Mouse (Mus musculus) myocyte (in vitro differentiated cells): ENCODE data around the gene Fam174b.

ENCODE experiments used
- CEBPB ChIP-seq: IDR thresholded peaks from 2 replicates; pipeline ENCODE4 v1.6.1; 2011; ENCODE audit warnings: mild to moderate bottlenecking, moderate library complexity; ENCODE audit not compliant: poor library complexity, insufficient read depth, severe bottlenecking
- E2F4 ChIP-seq: IDR thresholded peaks from one replicate; pipeline ENCODE4 v1.6.1; 2011; ENCODE audit warnings: mild to moderate bottlenecking, control low read depth, moderate library complexity; ENCODE audit not compliant: insufficient read depth
- MAX ChIP-seq: IDR thresholded peaks from one replicate; pipeline ENCODE4 v1.6.1; 2011; ENCODE audit warnings: low read depth, mild to moderate bottlenecking, control low read depth
- MYOD1 ChIP-seq, 3 experiments: IDR thresholded peaks; one replicate each; pipeline ENCODE4 v1.6.1; 2011; ENCODE audit warnings: control low read depth in 2 of 3, low read depth in 2 of 3, mild to moderate bottlenecking in 2 of 3, moderate library complexity in 1 of 3; ENCODE audit not compliant: insufficient read length in 2 of 3, control insufficient read depth in 1 of 3
- MYOG ChIP-seq, 3 experiments: IDR thresholded peaks; one replicate each; pipeline ENCODE4 v1.6.1; 2011; ENCODE audit warnings: control low read depth in 2 of 3, low read depth in 2 of 3, mild to moderate bottlenecking in 2 of 3; ENCODE audit not compliant: insufficient read length in 2 of 3, control insufficient read depth in 1 of 3, insufficient read depth in 1 of 3
- POLR2A ChIP-seq: IDR thresholded peaks from one replicate; pipeline ENCODE4 v1.6.1; 2011; ENCODE audit warnings: low read depth, mild to moderate bottlenecking, control low read depth, moderate library complexity; ENCODE audit not compliant: insufficient read length
- POLR2AphosphoS2 ChIP-seq: IDR thresholded peaks from one replicate; pipeline ENCODE4 v1.6.1; 2011; ENCODE audit warnings: low read depth, control low read depth; ENCODE audit not compliant: insufficient read length
- REST ChIP-seq: IDR thresholded peaks from one replicate; pipeline ENCODE4 v1.6.1; 2011; ENCODE audit warnings: mild to moderate bottlenecking, control low read depth, moderate library complexity; ENCODE audit not compliant: insufficient read depth, insufficient read length
- SRF ChIP-seq: IDR thresholded peaks from one replicate; pipeline ENCODE4 v1.6.1; 2011; ENCODE audit warnings: low read depth; ENCODE audit not compliant: control insufficient read depth, insufficient read length
- TCF12 ChIP-seq: IDR thresholded peaks from one replicate; pipeline ENCODE4 v1.6.1; 2011; ENCODE audit warnings: mild to moderate bottlenecking, control low read depth; ENCODE audit not compliant: poor library complexity, insufficient read depth, severe bottlenecking
- TCF3 ChIP-seq: IDR thresholded peaks from one replicate; pipeline ENCODE4 v1.6.1; 2011; ENCODE audit warnings: low read depth, control low read depth; ENCODE audit not compliant: insufficient read length
- USF1 ChIP-seq: IDR thresholded peaks from one replicate; pipeline ENCODE4 v1.6.1; 2011; ENCODE audit warnings: low read depth, mild to moderate bottlenecking, control low read depth, moderate library complexity

- TF ChIP-seq TCF12 (no peak), POLR2A (no peak), POLR2AphosphoS2 (no peak), MAX (no peak), REST (no peak), USF1 (no peak), MYOD1 (IDR thresholded peaks at IDR 0.05; ENCODE audit: control insufficient read depth in 1 of 3, insufficient read length in 2 of 3, low read depth in 2 of 3) (no peak), E2F4 (no peak), CEBPB (no peak), MYOG (IDR thresholded peaks at IDR 0.05; ENCODE audit: control insufficient read depth in 1 of 3, insufficient read depth in 1 of 3, insufficient read length in 2 of 3, low read depth in 2 of 3) (no peak), TCF3 (no peak), SRF (no peak)
Observed at GRCm38 (mm10) chr7:73812176-73812575, 72.1 kb downstream of the Fam174b start.
